Mouse (Mus musculus): ENCODE data around the gene Rsf1. TPM values are rescaled to one million over a fixed set of nuclear protein-coding genes. Genes with fewer than 3 reads are reported as not detected.

Gene Rsf1
- polyA plus RNA-seq, 1 experiment from 2014 or later: 38.0 TPM

- Histone ChIP-seq H3K9ac (no peak overlapping the region), H3K27ac (no peak overlapping the region), H3K9me3 (no peaks in the 10 kb centered on the region), H3K27me3 (no peaks in the 10 kb centered on the region), H3K4me1 (no peaks in the 10 kb centered on the region), H3K4me3 (replicated peaks) (no peak overlapping the region), H3K36me3 (replicated peaks) (peaks cover 21% of the 10 kb centered on the region), H3K4me2 (no peak overlapping the region)
- WGBS: 88% methylated on average over 5 of the region's 5 CpGs
- ATAC-seq (ENCODE audit: low FRiP score): no peak
Measured at GRCm38 (mm10) chr7:97707809-97708208, 128.1 kb downstream of the Rsf1 start.

- no peaks in the 10 kb centered on the region for H3K27me3 ChIP-seq
- H3K4me2 ChIP-seq: no peak overlapping the region
- WGBS: 83% methylated on average over 3 of the region's 3 CpGs
- no peaks in the 10 kb centered on the region for H3K4me1 ChIP-seq
- no peak for ATAC-seq (ENCODE audit: low FRiP score)
- no peak overlapping the region for H3K4me3 ChIP-seq (replicated peaks)
- H3K9me3 ChIP-seq: no peaks in the 10 kb centered on the region
- H3K27ac ChIP-seq: no peak overlapping the region
- no peak overlapping the region for H3K9ac ChIP-seq
- H3K36me3 ChIP-seq (replicated peaks): peaks cover 31% of the 10 kb centered on the region
Measured at GRCm38 (mm10) chr7:97709204-97709603, 129.5 kb downstream of the Rsf1 start.

- Histone ChIP-seq H3K27me3 (no peaks in the 10 kb centered on the region), H3K4me3 (replicated peaks) (no peak overlapping the region), H3K36me3 (replicated peaks) (peaks cover 74% of the 10 kb centered on the region), H3K9me3 (no peaks in the 10 kb centered on the region), H3K9ac (no peak overlapping the region), H3K27ac (no peak overlapping the region), H3K4me2 (no peak overlapping the region), H3K4me1 (no peaks in the 10 kb centered on the region)
- WGBS: 90% methylated on average over 5 of the region's 5 CpGs
- ATAC-seq (ENCODE audit: low FRiP score): no peak
Measured at GRCm38 (mm10) chr7:97714651-97715050, 135.0 kb downstream of the Rsf1 start.

GRCm38 (mm10) chr7:97717326-97717725, 137.6 kb downstream of the Rsf1 start:
- Histone ChIP-seq H3K4me3 (replicated peaks) (no peak overlapping the region), H3K36me3 (replicated peaks) (peaks cover 74% of the 10 kb centered on the region), H3K9ac (no peak overlapping the region), H3K27me3 (no peaks in the 10 kb centered on the region), H3K4me2 (no peak overlapping the region), H3K9me3 (no peaks in the 10 kb centered on the region), H3K27ac (no peak overlapping the region), H3K4me1 (no peaks in the 10 kb centered on the region)
- ATAC-seq (ENCODE audit: low FRiP score): no peak
- 97% methylated on average over 1 of the region's 1 CpGs for WGBS

- Histone ChIP-seq H3K4me3 (replicated peaks) (no peak overlapping the region), H3K9ac (no peak overlapping the region), H3K27me3 (no peaks in the 10 kb centered on the region), H3K36me3 (replicated peaks) (peaks cover 61% of the 10 kb centered on the region), H3K4me1 (no peaks in the 10 kb centered on the region), H3K4me2 (no peak overlapping the region), H3K9me3 (no peaks in the 10 kb centered on the region), H3K27ac (no peak overlapping the region)
- 77% methylated on average over 5 of the region's 5 CpGs for WGBS
- no peak for ATAC-seq (ENCODE audit: low FRiP score)
Measured at GRCm38 (mm10) chr7:97719078-97719477, 139.4 kb downstream of the Rsf1 start.

- no peaks in the 10 kb centered on the region for H3K27me3 ChIP-seq
- no peak overlapping the region for H3K9ac ChIP-seq
- no peak overlapping the region for H3K27ac ChIP-seq
- H3K4me1 ChIP-seq: no peaks in the 10 kb centered on the region
- H3K9me3 ChIP-seq: no peaks in the 10 kb centered on the region
- no peak overlapping the region for H3K4me3 ChIP-seq (replicated peaks)
- ATAC-seq (ENCODE audit: low FRiP score): no peak
- H3K4me2 ChIP-seq: no peak overlapping the region
- 86% methylated on average over 5 of the region's 5 CpGs for WGBS
- peaks cover 53% of the 10 kb centered on the region for H3K36me3 ChIP-seq (replicated peaks)
Measured at GRCm38 (mm10) chr7:97720109-97720508, 140.4 kb downstream of the Rsf1 start.

GRCm38 (mm10) chr7:97722278-97722918, 142.7 kb downstream of the Rsf1 start:
- no peak overlapping the region for H3K4me2 ChIP-seq
- H3K27ac ChIP-seq: no peak overlapping the region
- no peaks in the 10 kb centered on the region for H3K9me3 ChIP-seq
- peaks cover 44% of the 10 kb centered on the region for H3K36me3 ChIP-seq (replicated peaks)
- no peak overlapping the region for H3K4me3 ChIP-seq (replicated peaks)
- no peaks in the 10 kb centered on the region for H3K4me1 ChIP-seq
- H3K27me3 ChIP-seq: no peaks in the 10 kb centered on the region
- H3K9ac ChIP-seq: no peak overlapping the region
- ATAC-seq (ENCODE audit: low FRiP score): no peak
- 95% methylated on average over 7 of the region's 7 CpGs for WGBS

- no peaks in the 10 kb centered on the region for H3K27me3 ChIP-seq
- H3K27ac ChIP-seq: no peak overlapping the region
- peaks cover 6% of the 10 kb centered on the region for H3K4me1 ChIP-seq
- no peaks in the 10 kb centered on the region for H3K9me3 ChIP-seq
- H3K4me2 ChIP-seq: no peak overlapping the region
- ATAC-seq (ENCODE audit: low FRiP score): no peak
- 91% methylated on average over 11 of the region's 11 CpGs for WGBS
- H3K4me3 ChIP-seq (replicated peaks): no peak overlapping the region
- H3K9ac ChIP-seq: no peak overlapping the region
- H3K36me3 ChIP-seq (replicated peaks): peaks cover 30% of the 10 kb centered on the region
Measured at GRCm38 (mm10) chr7:97723646-97724538, 144.2 kb downstream of the Rsf1 start.

- no peak overlapping the region for H3K4me3 ChIP-seq (replicated peaks)
- WGBS: 97% methylated on average over 6 of the region's 6 CpGs
- H3K9ac ChIP-seq: no peak overlapping the region
- peaks cover 21% of the 10 kb centered on the region for H3K36me3 ChIP-seq (replicated peaks)
- no peaks in the 10 kb centered on the region for H3K9me3 ChIP-seq
- no peak overlapping the region for H3K4me2 ChIP-seq
- peaks cover 16% of the 10 kb centered on the region for H3K4me1 ChIP-seq
- no peaks in the 10 kb centered on the region for H3K27me3 ChIP-seq
- H3K27ac ChIP-seq: no peak overlapping the region
- no peak for ATAC-seq (ENCODE audit: low FRiP score)
Measured at GRCm38 (mm10) chr7:97725401-97725800, 145.7 kb downstream of the Rsf1 start.

GRCm38 (mm10) chr7:97726080-97726479, 146.4 kb downstream of the Rsf1 start:
- H3K4me1 ChIP-seq: peaks cover 20% of the 10 kb centered on the region
- no peaks in the 10 kb centered on the region for H3K9me3 ChIP-seq
- 69% methylated on average over 7 of the region's 7 CpGs for WGBS
- no peak for ATAC-seq (ENCODE audit: low FRiP score)
- no peak overlapping the region for H3K4me3 ChIP-seq (replicated peaks)
- H3K4me2 ChIP-seq: no peak overlapping the region
- H3K27me3 ChIP-seq: no peaks in the 10 kb centered on the region
- no peak overlapping the region for H3K9ac ChIP-seq
- peaks cover 14% of the 10 kb centered on the region for H3K36me3 ChIP-seq (replicated peaks)
- H3K27ac ChIP-seq: no peak overlapping the region

GRCm38 (mm10) chr7:97726778-97727177, 147.1 kb downstream of the Rsf1 start:
- WGBS: 65% methylated on average over 7 of the region's 7 CpGs
- H3K9me3 ChIP-seq: no peaks in the 10 kb centered on the region
- H3K27ac ChIP-seq: no peak overlapping the region
- H3K4me1 ChIP-seq: peaks cover 20% of the 10 kb centered on the region
- H3K27me3 ChIP-seq: no peaks in the 10 kb centered on the region
- H3K4me3 ChIP-seq (replicated peaks): no peak overlapping the region
- no peak overlapping the region for H3K9ac ChIP-seq
- ATAC-seq (ENCODE audit: low FRiP score): no peak
- peaks cover 13% of the 10 kb centered on the region for H3K36me3 ChIP-seq (replicated peaks)
- no peak overlapping the region for H3K4me2 ChIP-seq

GRCm38 (mm10) chr7:97728666-97729614, 149.3 kb downstream of the Rsf1 start:
- no peak overlapping the region for H3K9ac ChIP-seq
- no peak overlapping the region for H3K27ac ChIP-seq
- no peak for ATAC-seq (ENCODE audit: low FRiP score)

More at GRCm38 (mm10) chr7:97728666-97729614, 149.3 kb downstream of the Rsf1 start:
- 29% methylated on average over 14 of the region's 14 CpGs for WGBS
- H3K4me3 ChIP-seq (replicated peaks): no peak overlapping the region
- no peaks in the 10 kb centered on the region for H3K9me3 ChIP-seq
- H3K4me1 ChIP-seq: peaks cover 20% of the 10 kb centered on the region
- H3K4me2 ChIP-seq: no peak overlapping the region
- H3K36me3 ChIP-seq (replicated peaks): peaks cover 13% of the 10 kb centered on the region; the same call in 1 of the 2 replicates
- no peaks in the 10 kb centered on the region for H3K27me3 ChIP-seq
